Mouse (Mus musculus): ENCODE results near the gene Rassf7.

Gene Rassf7

GRCm38 (mm10) chr7:141198121-141198520 lies 17.5 kb upstream of the Rassf7 start:
- no peak for DNase-seq

GRCm38 (mm10) chr7:141204546-141204945 lies 11.1 kb upstream of the Rassf7 start:
- no peak for DNase-seq

DNA sequence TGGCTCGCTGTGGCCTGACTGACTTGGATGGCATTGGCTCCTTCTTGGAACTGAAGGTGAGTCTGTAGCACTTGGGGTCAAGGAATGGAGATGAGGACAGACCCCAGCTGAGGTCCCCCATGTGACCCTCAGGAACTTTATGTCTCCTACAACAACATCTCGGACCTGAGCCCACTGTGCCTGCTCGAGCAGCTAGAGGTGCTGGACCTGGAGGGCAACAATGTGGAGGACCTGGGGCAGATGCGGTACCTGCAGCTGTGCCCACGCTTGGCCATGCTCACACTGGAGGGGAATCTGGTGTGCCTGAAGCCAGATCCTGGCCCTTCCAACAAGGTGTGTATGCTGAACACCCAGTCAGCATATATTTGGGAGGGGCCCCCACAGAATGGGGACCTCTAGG lies 10.2 kb upstream of the Rassf7 start:
- DNase-seq, result no peak

DNA sequence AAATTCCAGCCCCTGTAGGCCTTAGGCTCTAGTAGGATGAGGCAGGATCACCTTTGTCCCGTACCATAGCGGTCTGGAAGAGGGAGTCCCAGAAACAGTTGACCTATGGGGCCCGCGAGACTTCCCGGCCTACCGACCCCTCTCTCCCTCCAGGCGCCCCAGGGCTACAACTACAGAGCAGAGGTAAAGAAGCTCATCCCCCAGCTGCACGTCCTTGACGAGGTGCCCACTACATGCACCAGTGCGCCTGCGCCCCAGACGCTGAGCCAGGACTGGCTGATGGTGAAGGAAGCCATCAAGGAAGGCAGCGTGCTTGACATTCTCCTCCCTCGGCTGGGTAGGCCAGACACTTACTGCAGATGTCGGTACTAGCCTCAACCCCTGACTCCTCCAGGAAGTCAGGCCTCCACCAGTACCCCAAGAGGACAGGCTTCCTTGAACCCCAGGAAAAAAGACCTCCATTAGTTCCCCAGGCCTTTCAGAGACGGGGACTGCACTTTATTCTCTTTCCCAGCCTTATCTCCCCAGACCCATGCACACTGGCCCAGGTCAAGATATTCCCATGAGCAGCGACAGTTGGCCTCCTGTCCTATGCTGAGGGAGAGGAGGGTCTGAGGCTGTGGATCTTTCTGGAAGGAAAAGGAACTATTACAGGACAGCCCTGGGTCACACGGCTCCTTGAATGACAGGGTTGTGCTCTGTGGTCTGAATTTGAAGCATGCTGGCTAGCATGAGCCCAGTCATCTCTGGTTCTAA lies 9.3 kb upstream of the Rassf7 start:
- no peak for DNase-seq

GRCm38 (mm10) chr7:141209526-141209925 lies 6.1 kb upstream of the Rassf7 start:
- no peak for DNase-seq

GRCm38 (mm10) chr7:141210137-141210536 lies 5.5 kb upstream of the Rassf7 start:
- no peak for DNase-seq

GRCm38 (mm10) chr7:141210606-141211131 lies 5.0 kb upstream of the Rassf7 start:
- DNase-seq, result no peak

DNA sequence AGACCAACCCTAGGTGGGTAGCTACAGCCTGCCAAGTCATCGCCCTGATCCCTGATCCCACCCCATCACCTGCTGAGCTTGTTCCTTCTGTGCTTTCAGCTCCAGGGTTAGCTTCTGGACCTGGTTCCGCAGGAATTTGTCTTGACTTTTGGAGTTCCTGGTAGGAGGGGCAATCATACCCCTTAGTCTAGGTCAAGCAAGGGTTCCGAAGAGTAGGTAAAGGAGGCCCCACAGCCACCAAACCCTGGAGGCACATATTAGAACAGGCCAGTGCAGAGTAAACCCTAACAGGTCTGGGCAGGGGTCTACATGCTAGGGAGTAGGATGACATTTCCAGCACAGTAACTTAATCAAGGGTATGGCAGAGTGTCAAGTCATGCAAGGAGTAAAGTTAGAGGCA lies 2.5 kb upstream of the Rassf7 start:
- no peak for DNase-seq

DNA sequence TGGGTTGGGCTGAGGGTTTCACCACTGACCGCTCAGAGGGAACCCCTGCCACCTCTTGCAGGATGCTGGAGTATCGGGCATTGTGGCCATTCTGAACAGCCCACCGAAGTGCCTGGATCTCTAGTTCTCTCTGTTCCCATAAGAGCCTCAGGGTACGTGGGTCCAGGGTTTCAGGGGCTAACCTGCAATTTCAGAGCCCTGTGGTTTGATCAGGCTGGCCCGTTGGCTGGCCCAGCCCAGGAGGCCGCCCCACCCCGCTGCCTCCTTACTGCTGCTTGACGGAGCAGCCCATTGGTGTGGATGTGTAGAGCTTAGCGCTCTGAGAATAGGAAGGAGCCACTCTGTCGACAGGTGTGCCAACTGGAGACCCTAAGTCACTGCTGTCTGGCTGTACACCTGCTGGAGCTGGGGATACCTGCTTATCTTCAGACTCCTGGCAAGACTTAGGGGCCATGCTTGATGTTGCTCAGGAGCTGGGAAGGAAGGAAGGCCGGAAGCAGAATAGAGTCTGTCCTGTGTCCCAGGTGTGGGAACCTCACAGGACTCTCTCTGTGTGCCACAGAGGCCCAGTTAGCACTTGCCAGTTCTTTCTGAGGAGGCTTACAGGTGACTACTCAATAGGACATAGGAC lies 1.9 kb upstream of the Rassf7 start, which contains the start of gene Lmntd2:
Lmntd2 (minus strand) TSS at position 476 of the 631 bp plus-strand sequence.
- no peak for DNase-seq

GRCm38 (mm10) chr7:141214310-141214709 lies 1.4 kb upstream of the Rassf7 start:
- DNase-seq, result no peak

- no peak for DNase-seq
Measured at GRCm38 (mm10) chr7:141215880-141216733, 447 bp downstream of the Rassf7 start.

DNA sequence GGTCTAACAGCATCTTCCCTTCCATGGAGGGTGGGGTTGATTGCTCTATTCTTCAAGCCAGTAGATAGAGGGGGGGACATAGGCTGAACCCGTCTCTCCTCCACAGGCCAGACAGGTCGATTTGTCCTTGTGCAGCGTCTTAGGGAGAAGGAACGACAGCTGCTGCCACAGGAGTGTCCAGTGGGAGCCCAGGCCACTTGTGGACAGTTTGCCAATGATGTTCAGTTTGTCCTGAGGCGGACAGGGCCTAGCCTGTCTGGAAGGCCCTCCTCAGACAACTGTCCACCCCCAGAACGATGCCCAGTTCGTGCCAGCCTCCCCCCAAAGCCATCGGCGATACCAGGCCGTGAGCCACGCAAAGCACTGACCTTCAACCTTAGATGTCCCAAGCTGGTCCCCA lies 1.2 kb downstream of the Rassf7 start:
- no peak for DNase-seq

DNA sequence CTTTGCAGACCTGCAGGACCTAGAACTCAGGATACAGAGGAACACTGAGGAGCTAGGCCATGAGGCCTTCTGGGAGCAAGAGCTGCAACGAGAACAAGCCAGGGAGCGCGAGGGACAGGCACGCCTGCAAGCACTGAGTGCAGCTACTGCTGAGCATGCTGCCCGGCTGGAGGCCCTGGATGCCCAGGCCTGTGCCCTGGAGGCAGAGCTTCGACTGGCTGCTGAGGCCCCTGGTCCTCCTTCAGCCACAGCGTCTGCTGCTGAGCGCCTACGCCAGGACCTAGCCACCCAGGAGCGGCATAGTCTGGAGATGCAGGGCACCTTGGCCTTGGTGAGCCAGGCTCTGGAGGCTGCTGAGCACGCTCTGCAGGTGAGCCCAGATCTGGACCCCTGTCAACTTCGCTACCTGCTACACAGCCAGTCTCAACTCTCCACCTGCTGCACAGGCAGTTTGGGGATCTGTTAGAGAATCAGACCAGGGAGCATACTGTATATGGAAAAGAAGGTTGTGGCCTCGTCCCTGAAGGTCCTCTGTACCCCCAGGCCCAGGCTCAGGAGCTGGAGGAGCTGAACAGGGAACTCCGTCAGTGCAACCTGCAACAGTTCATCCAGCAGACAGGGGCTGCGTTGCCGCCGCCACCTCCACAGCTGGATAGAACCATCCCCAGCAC lies 1.8 kb downstream of the Rassf7 start:
- DNase-seq, result no peak

- no peak for DNase-seq
Measured at GRCm38 (mm10) chr7:141218141-141218540, 2.5 kb downstream of the Rassf7 start.

DNA sequence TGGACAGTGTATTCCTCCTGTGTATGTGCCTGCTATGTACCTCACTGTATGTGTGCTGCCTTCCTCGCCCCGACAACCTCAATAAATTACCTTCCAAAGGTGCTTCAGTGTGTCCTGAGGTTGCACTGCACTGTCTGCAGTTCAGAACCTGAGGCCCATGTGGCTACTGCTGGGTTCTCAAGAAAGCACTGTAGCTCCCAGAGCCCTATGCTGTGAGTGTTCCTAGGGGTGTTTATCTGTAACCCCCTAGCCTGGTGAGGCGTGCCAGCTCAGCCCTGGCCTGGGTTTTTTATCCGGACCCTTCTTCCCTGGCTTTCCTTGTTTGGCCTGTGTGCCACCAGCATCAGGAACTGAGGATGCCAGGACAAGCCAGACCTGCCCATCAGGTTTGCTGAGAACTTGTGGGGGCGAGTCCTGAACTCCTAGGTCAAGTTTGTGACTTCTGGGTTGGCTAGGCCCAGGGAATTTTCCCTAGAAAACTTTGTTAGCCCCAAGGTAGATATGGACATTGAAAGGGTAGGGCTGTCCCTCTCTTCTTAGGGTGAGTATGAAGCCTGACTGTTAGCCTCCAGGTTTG lies 3.0 kb downstream of the Rassf7 start:
- DNase-seq, result no peak

- DNase-seq, result no peak
Measured at GRCm38 (mm10) chr7:141219558-141220099, 4.0 kb downstream of the Rassf7 start.

DNA sequence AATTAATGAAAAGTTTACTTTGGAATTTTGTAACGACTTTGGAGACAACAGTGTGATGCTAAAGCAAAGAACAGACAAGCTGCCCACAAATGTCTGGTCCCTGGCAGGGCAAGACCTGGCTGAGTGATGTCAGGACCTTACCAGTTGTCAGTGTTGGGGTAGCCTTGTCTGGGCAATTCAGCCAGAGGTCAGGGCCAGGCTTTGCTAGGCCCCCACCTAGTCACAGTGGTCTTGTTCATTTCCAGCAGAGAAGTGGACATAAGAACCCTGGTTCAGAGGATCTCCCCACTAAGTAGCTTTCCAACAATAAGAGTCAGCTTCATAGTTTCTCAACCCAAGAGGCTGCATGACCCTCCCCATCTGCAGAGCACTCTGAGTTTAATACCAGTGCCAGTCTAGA lies 4.7 kb downstream of the Rassf7 start:
- DNase-seq, result no peak

GRCm38 (mm10) chr7:141221249-141222125 lies 5.8 kb downstream of the Rassf7 start:
- peak; percentile 90 for DNase-seq

- no peak for DNase-seq
Measured at GRCm38 (mm10) chr7:141222126-141222467, 6.4 kb downstream of the Rassf7 start.

DNA sequence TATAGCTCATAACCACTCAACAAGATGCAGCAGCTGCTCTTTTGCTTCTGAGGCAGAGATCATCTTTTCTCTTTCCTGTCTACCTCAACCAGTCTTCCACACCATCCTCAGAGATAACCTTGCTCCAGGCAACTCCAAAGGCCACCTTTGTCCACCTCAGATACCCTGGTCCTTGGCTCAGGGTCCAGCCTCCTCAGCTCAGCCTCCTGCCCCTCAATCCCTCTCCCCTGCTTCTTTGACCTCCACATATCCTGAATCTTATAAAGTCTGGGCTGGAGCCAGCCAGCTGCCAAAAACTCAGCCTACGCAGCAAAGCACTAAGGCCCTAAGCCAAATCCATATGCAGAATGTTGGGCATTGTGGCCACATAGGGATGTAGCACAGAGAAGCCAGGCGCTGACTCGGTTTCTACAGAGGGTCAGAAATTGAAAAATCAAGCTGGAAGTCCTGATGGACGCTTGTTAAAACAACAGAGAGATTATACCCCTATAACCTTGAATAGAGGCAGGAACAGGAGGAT lies 7.1 kb downstream of the Rassf7 start:
- DNase-seq, result no peak

- DNase-seq, result no peak
Measured at GRCm38 (mm10) chr7:141226535-141226934, 10.9 kb downstream of the Rassf7 start.
